Mouse (Mus musculus): Measurements from ENCODE around the gene Krtap9-1.
"Not testable (repeated sequence)": the region's sequence is repeated elsewhere in the genome, so short reads cannot be mapped to it uniquely, and the experiment has no call there.

Krtap9-1 gene

DNA sequence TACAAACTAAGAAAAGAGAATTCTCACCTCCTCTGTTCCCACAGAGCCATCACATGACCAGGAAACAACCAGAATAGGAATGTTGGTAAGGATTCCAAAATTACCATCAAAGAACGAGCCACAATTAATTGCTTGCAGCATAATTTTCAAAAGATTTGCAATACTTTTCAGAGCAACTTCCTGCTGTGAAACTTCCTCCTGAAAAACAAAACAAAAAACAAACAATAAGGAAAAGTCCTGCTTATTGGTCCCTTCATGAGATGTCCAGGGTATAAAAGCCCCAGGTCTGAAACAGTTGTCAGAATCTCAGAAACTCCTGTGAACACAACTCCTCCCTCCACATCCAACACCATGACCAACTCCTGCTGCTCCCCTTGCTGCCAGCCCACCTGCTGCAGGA lies at the start of gene Krtap9-1:
TSS of gene Krtap9-1 (plus strand) at position 301 of the 400 bp plus-strand sequence.
- DNase-seq: not testable (repeated sequence)

DNA sequence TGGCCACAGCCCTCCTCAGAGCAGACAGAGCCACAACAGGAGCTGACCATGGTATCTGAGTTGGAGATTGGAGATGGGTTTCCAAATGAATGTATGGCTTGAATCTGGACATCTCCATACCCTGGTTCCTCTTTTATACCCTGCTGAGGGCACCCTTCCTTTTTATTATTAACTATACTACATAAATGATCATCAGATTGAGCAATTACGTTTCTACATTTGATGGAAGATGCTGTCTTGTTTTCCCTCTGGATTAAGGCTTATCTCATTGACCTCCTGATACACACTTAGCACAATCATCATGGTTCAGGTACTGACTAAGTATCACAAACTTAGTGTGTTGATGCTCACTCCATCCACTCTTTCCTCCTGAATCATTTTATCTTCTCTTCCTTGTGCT lies 35.2 kb upstream of the Krtap9-1 start, which contains the start of gene 2300003K06Rik:
TSS of gene 2300003K06Rik (minus strand) at position 101 of the 400 bp plus-strand sequence.
- DNase-seq: no peak

DNA sequence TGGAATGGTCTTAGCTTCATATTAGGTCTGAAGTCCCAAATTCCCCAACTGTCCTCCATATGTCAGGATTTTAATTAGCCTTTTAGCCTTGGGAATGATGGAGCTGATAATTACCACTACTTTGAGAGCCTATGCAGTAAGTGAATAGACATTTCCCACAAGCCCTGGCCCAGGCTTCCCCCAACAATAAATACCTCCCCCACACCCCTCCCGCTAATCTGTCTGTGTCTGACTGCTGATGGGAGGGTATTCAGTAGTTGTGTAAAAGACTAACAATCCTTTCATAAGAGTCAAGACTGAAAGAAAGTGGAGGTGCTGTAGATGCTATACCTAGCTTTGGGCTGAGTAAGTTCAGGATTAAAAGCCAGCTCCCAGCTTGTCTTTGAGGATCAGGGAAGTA lies 31.0 kb upstream of the Krtap9-1 start:
- no peak for DNase-seq

DNA sequence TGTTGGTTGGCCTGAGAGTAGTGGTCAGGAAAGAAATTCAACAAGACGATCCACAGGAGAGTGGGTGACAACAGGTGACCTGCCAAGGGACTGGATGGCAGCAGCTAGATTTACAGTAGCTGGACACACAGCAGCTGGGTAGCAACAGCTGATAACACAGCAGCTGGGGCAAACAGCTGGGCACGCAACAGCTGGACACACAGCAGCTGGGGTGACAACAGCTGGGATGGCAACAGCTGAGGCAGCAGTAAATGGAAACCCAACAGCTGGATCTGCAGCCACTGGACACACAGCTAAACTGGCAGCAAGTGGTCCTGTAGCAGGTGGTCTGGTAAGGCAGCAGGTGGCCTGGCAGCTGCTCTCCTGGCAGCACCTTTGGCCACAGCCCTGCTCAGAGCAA lies 26.4 kb upstream of the Krtap9-1 start:
- DNase-seq: no peak

DNA sequence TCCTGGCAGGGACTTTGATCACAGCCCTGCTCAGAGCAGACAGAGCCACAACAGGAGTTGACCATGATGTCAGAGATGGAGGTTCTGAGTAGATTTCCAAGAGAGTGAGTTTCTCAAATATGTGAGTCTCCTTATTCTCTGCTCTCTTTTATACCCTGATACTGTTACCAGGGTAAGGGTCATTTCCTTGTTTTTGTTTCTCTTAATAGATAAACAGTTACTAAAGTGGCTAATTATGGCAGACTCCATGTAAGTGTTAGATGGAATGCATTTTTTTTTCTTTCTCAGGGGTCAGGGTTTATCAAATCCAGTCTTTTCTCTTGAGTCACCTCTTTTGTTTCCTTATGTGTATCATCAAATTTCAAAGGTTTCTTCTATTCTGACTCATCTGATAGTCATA lies 21.7 kb upstream of the Krtap9-1 start, which contains the start of gene Krtap4-16:
TSS of gene Krtap4-16 (minus strand) at position 101 of the 400 bp plus-strand sequence.
- no peak for DNase-seq

DNA sequence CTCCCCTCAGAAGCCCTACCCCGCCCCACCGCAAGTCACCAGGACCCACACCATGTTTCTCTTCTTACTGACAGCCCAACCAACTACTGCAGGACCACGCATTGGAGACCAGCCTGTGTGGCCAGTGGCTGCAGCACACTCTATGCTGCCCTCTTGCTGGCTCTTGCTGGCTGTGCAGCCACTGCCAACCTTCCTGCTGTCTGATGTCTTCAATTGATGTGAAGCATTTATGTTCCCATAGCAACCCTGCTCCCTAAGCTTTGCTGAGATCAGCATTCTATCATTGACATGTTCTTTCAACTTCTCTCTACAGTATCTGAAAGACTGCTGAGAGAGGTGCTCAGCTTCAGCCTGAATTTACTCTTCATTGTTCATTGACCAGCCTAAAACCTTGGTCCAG lies 19.1 kb upstream of the Krtap9-1 start:
- peak; percentile 1 for DNase-seq

DNA sequence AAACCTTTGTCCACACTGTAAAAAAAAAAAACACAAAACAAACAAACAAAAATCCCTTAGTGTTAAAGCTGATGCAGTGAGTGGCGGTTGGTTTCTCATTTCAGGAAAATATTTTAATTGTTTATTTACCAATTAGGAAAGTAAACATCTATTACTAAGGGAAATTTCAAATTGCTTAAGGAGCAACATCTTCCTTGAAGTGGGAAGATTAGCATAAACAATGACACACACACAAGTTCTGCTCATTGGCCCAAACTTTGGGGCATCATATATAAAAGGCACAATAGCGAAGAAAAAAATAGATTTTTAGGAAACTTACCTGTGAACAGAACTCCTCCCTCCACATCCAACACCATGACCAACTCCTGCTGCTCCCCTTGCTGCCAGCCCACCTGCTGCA lies 15.6 kb upstream of the Krtap9-1 start, which contains the start of gene Gm11568:
TSS of gene Gm11568 (plus strand) at position 301 of the 400 bp plus-strand sequence.
- DNase-seq: no peak

DNA sequence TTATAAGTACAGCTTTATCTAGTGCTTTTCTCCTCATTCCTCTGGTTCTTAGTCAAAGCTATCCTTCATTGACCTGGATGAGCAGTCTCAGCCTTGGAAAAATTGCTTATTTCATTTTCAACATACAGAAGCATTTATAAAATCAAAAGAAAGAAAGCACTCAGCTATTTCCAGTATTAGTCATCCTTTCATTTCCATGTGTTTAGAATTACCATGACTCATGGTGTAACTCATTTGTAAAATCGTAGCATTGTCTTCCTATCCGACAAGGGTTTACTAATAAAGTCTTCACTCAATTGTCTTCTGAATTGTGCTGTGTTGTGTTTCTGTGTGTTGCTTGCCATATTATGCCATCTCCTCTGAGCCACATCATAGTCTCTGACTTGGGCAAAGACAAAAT lies 14.4 kb upstream of the Krtap9-1 start:
- no peak for DNase-seq

DNA sequence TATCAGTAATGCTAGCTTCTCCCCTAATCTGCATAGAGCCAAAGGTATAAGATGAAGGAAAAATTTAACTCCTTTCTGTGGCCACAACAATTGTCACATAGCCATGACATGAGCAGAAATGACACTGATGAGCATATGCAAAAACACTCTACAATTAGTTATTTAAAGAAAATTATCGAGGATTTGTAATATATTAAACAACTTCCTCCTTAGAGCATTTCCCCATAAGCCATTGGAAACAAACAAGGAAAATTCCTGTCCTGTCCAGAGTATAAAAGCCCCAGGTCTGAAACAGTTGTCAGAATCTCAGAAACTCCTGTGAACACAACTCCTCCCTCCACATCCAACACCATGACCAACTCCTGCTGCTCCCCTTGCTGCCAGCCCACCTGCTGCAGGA lies 9.0 kb upstream of the Krtap9-1 start, which contains the start of gene Gm11559:
TSS of gene Gm11559 (plus strand) at position 301 of the 400 bp plus-strand sequence.
- DNase-seq: not testable (repeated sequence)

DNA sequence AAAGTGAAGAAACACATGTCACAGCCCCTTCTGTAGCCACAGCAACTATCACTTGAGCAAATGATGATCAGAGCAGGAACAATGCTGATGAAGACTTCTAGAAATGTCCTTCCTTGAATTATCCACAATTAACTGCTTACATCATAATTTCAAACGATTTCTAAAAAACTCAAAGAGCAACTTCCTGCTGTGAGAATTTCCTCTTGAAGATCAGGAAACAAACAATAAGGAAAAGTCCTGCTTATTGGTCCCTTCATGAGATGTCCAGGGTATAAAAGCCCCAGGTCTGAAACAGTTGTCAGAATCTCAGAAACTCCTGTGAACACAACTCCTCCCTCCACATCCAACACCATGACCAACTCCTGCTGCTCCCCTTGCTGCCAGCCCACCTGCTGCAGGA lies 5.7 kb downstream of the Krtap9-1 start, which contains the start of gene Gm11567:
TSS of gene Gm11567 (plus strand) at position 301 of the 400 bp plus-strand sequence.
- not testable (repeated sequence) for DNase-seq

DNA sequence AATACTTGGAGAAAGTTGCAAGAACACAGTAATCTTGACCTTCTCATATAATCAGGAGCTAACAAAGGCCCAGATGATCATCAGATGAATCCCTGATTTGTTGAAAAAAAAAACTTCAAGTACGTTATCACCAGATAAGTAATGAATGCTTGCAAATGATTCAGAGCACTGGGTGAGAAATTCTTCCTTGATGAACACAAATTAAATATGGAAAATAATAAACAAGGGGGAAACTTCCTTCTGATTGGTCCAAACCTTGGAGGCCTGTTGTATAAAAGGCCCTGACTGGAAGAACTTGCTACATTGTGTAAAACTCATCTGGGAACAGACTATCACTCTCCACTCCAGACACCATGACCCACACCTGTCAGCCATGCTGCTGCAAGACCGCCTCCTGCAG lies 34.4 kb downstream of the Krtap9-1 start, which contains the start of gene Krtap31-1:
TSS of gene Krtap31-1 (plus strand) at position 301 of the 400 bp plus-strand sequence.
- DNase-seq: no peak

DNA sequence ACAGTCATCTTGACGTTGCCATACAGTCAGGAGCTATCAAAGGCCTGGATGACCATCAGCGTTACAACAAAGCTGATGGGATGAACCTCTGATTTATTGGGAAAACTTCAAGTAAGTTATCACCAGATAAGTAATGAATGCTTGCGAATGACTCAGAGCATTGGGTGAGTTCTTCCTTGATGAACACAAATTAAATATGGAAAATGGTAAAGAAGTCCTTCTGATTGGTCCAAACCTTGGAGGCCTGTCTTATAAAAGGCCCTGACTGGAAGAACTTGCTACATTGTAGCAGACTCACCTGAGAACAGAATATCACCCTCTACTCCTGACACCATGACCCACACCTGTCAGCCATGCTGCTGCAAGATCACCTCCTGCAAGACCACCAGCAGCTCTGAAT lies 41.3 kb downstream of the Krtap9-1 start, which contains the start of gene Gm11565:
TSS of gene Gm11565 (plus strand) at position 301 of the 400 bp plus-strand sequence.
- no peak for DNase-seq
